Mouse (Mus musculus): ENCODE measurements around the gene Rslcan18. TPM values are rescaled to one million over a fixed set of nuclear protein-coding genes. Genes with fewer than 3 reads are reported as not detected.

The Rslcan18 gene
- polyA plus RNA-seq (2017; shearing (Covaris generic)), result 0.22 TPM

DNA sequence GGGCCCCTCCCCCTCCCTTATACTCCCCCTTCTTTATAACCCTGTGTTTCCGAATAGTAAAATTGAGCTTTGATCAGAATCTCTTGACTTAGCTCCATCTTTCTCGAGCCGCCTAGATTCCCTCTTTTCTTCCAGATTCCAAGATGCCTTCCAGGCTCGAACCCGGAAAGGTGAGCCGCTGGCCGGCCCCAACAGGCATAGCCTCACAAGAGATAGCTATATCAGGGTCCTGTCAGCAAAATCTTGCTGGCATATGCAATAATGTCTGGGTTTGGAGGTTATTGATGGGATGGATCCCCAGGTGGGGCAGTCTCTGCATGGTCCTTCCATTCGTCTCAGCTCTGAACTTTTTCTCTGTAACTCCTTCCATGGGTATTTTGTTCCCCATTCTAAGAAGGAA is at the start of gene Rslcan18:
Gene Rslcan18, minus strand, starts transcription at position 101 of the 400 bp plus-strand sequence.

DNA sequence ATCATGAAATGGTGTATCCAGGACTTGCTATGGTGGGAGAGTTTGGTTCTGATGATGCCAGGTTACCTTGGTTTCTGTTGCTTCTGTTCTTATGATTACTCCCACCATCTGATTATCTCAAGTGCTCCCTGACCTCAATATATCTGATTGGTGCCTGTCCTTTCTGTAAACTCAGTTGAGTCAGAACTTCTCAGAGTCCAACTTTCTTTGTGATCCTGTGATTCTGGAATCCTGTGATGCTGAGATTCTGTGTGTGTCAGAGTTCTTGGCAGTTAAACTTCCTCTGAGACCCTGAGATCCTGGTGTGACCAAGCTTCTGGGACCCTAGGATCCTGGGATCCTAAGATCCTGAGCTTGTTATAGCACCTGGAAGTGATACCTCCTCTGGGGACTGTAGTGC is 5.3 kb upstream of the Rslcan18 start, which contains the start of gene Zfp759:
Gene Zfp759, plus strand, starts transcription at position 301 of the 400 bp plus-strand sequence.

DNA sequence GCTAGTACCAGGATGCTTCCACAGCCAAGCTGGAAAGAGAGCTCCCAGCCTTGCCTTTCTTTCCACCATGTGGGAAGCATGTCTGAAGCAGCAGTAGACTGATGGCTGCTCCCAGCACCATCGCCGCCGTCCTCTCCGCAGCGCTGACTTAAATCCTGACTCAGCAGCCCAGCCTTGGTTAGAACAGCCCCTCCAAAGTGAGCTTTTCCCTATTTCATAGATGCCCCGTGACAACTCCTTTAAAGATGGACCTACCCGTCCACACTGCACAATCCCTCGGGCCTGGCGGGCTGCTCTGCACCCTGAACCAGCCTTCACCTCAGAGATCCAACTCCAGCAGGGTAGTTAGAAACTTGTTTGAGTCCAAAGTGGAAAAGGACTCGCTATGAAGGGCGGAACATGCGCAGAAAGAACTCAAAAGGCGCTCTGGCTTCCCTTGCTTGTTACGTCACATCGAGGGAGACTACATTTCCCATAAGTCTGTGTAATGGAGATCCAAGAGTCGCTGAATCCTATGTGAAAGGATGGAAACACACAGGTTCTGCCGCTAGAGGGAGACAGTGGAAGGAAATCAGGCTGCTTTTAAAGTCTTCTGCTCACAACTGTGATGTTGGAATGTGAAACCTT is 7.8 kb downstream of the Rslcan18 start, which contains the start of gene Gm28557:
Gene Gm28557, minus strand, starts transcription at position 411 of the 627 bp plus-strand sequence.

DNA sequence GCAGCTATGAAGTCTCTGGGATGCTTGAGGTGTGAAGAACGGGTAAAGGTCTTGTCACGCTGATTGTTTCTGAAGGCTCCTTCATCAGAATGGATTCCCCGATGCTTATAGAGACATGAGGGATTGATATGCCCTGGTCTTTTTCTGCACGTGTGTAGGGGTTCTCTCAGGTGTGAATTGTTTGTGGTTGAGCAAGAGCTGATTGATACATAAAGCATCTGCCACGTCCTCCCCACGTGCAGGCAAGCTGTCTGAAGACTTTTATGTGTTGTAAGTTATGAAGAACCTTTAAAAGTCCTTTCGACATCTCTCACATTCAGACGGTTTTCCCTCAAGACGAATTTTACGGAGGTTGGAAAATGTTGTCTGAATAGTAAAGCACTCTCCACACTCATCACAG is 18.2 kb downstream of the Rslcan18 start, which contains the start of gene Zfp708:
Gene Zfp708, minus strand, starts transcription at position 101 of the 400 bp plus-strand sequence.

DNA sequence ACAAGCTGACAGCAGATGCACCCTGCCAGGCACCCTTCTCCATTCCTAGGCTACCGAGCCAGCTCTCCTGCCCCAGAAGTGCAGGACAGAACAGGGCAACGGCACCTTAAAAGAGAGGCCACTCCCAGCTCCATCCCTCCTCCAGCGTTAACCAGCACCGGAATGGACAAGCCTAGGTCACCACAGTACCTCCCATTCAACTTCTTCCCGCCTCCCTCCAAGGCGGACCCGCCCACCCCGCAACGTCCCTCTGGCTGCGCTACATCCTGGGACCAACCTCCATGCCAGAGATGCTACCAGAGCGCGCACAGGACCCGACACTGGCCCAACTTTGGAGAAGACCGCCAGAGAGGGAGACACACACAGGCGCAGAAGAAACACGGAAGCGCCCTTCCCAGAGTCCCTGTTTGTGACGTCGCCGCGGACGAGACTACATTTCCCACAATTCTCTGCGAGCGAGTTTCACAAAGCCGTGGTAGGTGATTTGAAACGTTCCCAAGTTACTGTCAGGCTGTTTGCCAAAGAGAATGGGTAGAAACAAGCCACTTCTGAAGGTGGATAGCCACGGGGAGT is 55.2 kb downstream of the Rslcan18 start, which contains the start of gene Zfp712:
Gene Zfp712, minus strand, starts transcription at position 385 of the 573 bp plus-strand sequence.

Other genes starting within 250 kb of the Rslcan18 start
- 1.5 TPM for gene Gm10767, start 211.3 kb downstream of the Rslcan18 start, polyA plus RNA-seq (2017; shearing (Covaris generic))
- 7.3 TPM for gene Zfp712, start 55.1 kb downstream of the Rslcan18 start, polyA plus RNA-seq (2017; shearing (Covaris generic))
- 6.4 TPM for gene Zfp708, start 18.3 kb downstream of the Rslcan18 start, polyA plus RNA-seq (2017; shearing (Covaris generic))
- gene Gm28557, start 7.7 kb downstream of the Rslcan18 start, polyA plus RNA-seq (2017; shearing (Covaris generic)), result 3.1 TPM
- 4.0 TPM for gene Zfp759, start 5.4 kb upstream of the Rslcan18 start, polyA plus RNA-seq (2017; shearing (Covaris generic))
- 15.3 TPM for gene Rsl1, start 56.9 kb upstream of the Rslcan18 start, polyA plus RNA-seq (2017; shearing (Covaris generic))
- 4.6 TPM for gene Zfp455, start 78.2 kb upstream of the Rslcan18 start, polyA plus RNA-seq (2017; shearing (Covaris generic))
- 2.3 TPM for gene Zfp458, start 162.2 kb upstream of the Rslcan18 start, polyA plus RNA-seq (2017; shearing (Covaris generic))
- 0.77 TPM for gene Zfp457, start 190.2 kb upstream of the Rslcan18 start, polyA plus RNA-seq (2017; shearing (Covaris generic))
- gene Zfp595, start 216.3 kb upstream of the Rslcan18 start, polyA plus RNA-seq (2017; shearing (Covaris generic)), result 7.8 TPM
- 0.78 TPM for gene Gm28044, start 244.3 kb upstream of the Rslcan18 start, polyA plus RNA-seq (2017; shearing (Covaris generic))
- 3.3 TPM for gene Zfp953, start 244.3 kb upstream of the Rslcan18 start, polyA plus RNA-seq (2017; shearing (Covaris generic))

All from CD4-positive, CD25-positive, alpha-beta regulatory T cell (primary cell).